Mouse (Mus musculus): ENCODE data around the gene Mcur1.

Gene Mcur1

DNA sequence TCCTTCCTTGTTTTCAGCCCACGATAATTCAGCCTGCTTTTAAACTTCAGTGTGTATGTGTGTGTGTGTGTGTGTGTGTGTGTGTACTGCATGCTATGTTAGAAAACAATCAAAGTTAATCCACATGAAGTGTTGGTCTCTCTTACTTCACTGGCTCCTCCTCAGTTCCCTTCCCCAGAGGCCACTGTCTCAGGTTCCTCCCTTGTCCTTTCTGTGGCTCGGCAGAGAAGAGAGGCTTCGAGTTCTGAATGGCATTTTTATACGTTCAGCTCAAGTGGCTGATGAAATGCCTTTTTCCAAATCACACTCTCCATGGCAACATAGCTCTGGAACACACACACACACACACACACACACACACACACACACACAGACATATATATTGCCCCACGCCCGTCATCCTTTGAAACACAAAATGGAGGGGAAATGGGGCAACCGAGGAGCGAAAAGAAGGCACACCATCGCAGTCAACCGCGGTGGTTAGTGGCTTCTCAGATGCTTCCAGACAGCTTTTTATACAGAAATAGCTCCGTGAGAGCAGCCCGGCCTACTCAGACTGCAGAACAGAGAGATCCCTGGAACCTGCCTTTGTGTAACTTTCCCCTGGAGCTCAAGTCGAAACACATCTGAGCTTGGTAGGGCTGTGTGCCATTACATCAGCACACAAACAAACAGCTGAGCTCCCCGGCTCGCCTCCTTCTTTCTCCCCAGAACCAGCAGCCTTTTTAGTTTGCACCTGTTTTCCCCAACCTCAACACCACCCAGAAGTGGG, 34.4 kb downstream of the Mcur1 start:
- no peak for DNase-seq (ENCODE audit: low read depth, low spot score)

DNA sequence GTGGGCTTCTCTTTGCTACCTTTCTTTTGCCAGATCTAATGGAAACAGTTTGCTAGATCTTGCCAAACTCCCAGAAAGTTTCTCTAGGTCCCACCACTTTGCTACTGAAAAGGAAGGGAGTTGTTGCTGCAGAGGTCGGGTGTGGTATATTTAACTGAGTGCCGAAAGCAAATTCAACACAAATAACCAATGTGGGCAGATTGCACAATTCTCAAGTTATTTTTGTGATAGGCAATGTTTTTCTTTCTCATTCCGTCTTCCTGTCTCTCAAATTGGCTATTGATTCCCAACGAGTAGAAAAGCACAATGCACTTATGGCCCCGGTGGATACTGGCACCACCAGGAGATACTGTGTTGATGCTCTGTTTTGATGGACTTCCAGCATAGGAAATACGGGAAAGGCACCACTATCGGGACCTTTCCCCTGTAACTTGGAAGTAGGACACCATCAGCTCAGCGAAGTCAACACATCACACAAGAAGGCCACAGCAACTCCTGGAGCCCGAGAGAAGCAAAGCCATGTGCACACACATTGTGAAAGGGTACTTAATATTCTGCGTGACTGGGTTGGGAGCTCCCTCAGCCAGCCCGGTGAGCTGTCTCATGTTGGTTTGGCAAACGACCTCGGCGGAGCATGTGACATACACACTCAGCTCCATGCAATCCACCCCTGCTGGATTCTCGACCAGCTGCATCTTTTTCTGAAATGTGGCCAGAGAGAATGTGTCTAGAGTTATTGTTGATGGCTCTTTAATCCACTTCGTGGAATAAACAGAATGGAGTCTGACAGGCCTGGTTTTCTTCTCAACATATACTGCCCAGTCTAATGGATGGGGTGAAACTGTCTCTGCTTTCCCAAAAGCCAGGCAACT, 35.3 kb downstream of the Mcur1 start:
- no peak for DNase-seq (ENCODE audit: low read depth, low spot score)

DNA sequence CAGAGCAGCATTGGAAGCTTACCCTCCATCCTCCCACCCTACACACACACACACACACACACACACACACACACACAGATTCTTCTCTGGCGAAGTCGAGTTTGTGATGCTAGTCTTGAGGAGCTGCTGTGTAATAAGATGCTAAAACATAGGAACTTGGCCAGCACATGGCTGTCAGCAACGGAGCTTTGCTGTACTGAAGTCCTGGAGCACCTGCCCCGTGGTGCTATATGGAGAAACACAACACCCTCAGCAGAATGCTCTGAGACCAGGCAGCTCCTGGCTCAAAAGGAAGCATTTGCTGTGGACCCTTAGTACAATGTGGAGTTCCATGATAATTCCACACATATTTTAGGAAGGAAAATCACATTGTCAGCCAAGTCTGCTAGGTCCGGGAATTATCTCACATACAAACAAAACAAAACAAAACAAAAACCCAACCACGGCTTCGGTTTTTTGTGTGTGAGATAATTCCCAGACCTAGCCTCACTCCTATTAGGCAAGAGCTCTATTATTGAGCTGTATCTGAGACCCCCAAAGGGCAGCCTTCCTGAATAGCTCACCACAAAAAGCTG, 36.0 kb downstream of the Mcur1 start:
- DNase-seq (ENCODE audit: low read depth, low spot score): no peak

DNA sequence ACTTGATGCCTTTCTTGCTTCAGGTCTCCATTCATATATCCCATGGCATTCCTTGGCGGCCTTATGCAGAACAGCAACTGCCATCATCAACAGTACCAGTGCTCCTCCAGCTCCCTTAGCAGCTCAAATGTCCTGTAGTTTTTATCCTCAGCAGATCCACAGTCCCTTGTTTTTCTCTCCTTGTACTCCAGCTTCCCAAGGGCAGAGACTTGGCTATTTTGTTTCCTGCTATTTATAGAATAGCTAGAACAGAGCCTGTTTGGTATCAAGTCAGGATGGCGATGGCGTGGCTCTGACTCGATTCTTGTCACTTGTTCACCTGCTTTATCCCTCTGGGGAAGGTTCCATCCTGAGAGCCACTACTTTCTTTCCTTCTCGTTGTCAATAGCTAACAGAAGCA, 38.1 kb downstream of the Mcur1 start:
- no peak for DNase-seq (ENCODE audit: low read depth, low spot score)

DNA sequence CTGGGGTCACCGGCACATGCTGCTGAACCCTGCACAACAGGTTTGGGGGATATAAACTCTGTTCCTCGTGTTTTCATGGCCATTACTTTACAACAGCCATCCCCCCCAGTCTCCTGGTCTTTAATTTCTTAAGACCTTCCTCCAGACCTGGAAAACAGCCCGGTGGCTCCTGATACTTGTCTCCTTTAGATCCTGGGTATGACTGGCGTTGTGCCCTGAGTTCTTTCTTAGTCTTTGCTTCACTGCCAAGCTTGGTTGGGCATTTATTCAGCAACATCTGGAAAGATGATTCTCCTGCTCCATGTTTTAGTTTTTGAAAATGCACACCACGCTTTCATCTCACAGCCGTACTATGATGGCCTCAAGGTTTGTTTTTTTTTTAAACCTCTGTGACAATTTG, 40.7 kb downstream of the Mcur1 start:
- no peak for DNase-seq (ENCODE audit: low read depth, low spot score)

DNA sequence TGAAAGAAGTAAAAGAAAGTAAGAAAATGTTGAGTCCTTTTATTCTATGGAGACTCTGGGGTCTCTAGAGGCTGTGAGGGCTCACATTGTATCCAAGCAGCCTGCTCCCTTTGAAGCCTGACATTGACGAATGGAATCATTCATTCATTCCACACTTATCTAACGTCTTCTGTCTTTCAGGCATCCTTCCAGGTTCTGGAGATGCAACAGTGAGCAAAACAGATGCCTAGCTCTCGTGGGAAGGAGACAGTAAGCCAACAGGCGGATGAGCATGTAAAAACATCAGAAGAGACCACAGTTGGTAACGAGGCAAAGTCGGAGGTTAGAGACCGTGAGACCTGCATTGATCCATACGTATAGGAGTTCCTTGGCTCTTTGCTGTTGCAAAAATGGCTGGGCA, 42.6 kb downstream of the Mcur1 start:
- no peak for DNase-seq (ENCODE audit: low read depth, low spot score)

DNA sequence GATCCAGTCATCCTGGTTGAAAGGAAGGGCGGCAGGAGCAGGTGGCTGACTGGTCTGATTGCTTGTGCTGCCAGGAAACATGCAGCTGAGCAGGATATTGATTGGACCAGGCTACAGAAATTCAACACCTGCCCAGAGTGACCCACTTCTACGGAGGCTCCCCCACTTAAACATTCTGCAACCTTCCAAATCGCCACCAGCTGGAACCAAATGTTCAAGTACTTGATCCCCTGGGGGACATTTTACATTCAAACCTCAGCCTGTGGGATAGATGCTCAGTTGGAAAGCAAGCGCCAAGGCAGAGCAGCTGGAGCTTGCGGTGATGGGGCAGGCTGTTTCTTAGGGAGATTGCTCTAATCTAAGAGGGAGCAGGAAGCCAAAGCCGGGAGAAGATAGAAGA, 43.1 kb downstream of the Mcur1 start:
- no peak for DNase-seq (ENCODE audit: low read depth, low spot score)

DNA sequence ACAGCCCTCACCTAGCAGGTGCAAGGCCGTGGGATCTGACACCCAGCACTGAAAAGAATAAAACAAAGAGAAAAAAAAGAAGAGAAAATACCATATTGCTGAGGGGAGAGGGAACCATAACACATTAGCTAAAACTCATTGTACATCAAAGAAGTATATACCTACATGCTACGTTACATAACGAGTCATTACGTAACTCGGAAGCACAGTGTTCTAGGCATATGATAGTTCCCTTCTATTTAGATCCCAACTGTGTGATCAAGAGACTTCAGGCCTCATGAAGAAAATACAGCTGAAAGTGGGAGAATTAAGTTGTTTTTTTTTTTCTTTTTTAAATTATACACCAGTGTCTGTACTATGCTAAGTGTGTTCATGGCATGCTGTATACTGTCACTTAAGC, 43.9 kb downstream of the Mcur1 start:
- no peak for DNase-seq (ENCODE audit: low read depth, low spot score)

DNA sequence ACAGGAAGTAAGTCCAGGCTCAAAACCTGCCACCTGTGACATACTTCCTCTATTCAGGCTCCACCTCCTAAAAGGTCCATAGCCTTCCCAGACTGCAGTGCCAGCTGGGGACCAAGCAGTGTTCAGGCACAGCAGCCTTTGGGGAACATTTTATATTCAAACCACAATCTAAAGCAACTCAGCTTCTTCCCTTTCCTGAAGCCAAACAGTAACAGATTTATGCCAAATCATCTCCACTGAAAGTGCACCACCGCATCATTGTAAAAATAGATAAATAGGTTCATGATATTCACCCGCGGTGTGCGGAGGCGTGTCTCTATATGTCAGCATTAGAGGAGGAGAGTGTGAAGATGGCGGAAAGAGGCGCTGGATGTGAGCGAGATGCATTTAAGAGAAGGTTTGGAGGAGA, 45.0 kb downstream of the Mcur1 start:
- no peak for DNase-seq (ENCODE audit: low read depth, low spot score)

DNA sequence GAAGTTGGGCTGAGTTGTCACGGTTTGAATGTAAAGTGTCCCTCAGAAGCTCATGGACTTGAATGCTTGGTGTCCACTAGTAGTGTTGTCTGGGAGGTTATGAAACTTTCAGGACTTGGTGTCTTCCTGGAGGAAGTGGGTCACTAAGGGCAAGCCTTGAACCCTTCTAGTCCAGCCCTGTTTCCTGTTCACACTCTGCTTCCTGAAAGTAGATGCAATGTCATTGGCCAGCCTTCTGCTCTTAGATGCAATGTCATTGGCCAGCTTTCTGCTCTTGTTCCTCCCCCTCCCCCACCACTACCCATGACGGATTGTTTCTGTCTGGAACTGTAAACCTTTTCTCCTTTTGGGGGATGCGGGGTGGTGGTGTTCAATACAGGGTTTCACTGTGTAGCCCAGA, 47.3 kb downstream of the Mcur1 start:
- DNase-seq (ENCODE audit: low read depth, low spot score): no peak

DNA sequence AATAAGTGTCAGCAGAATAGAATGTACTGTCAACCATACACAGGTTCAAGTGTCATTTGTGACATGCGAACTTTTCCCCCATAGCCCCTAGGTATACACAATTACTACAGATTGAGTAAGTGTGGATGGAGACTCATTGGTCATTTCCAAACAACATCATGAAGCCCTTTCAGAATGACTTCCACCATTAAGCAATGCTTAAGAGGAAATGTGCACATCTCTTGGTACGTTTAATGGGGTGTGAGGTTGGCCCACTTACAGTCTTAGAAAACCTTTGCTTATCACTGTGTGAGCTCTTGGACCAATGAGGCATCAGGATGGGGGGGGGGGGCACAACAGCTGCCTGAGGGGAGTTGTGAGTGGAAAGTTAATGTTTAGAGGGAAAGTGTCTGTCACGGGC, 54.2 kb downstream of the Mcur1 start:
- no peak for DNase-seq (ENCODE audit: low read depth, low spot score)

DNA sequence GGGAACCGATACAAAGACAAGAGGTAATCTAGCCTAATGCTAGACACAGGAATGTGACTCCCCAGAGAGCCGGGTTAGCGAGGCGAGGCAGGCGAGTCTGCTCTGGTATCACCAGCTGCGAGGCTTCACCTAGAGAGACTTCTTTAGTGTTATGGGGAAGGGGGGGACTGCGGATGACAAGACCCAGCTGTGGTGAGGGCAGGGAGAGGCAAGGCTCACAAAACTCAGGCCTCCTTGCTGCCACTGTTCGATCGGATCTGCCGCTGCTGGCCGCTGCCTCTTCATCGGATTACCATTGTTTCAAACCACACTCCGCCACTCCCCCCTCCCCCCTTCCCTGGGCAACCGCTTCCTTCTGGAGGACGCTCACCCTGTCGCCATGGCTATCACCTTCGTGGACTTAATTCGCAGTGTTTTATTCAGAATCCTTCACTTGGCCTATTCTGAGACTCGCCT, 56.6 kb downstream of the Mcur1 start:
- no peak for DNase-seq (ENCODE audit: low read depth, low spot score)

DNA sequence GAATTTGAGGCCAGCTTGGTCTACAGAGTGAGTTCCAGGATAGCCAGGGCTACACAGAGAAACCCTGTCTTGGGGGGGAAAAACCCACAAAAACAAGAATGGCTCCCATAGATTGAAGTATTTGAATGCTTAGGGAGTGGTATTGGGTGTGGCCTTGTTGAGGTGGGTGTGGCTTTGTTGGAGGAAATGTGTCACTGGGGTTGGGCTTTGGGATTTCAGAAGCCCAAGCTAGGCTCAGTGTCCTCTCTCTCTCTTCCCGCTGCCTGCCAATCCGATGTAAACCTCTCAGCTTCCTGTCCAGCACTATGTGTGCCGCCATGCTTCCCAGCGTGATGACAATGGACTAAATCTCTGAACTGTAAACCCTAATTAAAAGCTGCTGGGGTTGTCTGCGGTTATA, 58.4 kb downstream of the Mcur1 start:
- DNase-seq (ENCODE audit: low read depth, low spot score): no peak

DNA sequence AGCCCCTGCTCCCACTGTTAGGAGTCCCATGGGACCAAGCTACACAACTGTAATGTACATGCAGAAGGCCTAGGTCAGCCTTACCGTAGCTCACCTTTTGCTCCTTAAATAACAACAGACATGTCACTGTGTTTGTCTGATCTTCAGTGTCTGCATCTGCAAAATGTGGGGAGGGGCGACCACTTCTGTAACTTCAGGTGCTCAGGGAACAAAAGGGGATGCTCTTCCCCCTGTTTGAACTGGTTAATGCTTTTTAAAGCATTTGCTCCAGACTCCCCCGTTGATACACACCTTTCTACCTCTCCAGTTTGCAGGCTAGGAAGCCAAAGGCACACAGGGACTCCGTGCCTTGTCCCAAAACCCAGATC, 59.5 kb downstream of the Mcur1 start:
- DNase-seq (ENCODE audit: low read depth, low spot score): no peak

DNA sequence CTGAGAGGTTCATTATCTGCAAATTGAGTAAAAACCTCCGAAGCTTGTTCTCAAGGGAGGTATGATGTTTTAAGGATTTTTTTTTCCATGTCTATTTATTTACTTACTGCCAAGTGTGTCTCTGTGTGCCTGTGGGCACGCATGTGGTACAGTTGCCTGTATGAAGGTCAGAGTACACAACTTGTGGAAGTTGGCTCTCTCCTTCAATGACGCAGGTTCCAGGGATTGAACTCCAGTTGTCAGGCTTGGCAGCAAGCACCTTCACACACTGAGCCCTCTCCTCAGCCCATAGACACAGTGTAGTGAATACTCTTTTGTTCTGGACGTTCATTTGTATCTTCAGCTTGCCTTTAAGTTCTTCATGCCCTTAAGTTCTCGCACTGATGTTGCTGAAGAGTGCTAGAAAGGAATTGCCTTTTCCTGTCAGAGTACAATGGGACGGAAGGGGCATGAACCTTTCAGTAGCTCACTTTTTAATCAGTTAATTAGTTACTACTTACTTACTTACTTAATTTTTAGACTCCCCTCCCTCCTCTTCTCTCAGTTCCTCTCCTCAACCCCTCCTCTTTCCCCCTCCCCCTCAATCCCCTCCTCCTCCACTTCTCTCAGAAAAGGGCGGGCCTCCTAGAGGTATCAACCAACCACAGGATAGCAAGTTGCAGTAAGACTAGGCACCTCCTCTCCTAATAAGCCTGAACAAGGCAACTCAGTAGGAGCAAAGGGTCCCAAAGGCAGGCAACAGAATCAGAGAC, 60.1 kb downstream of the Mcur1 start:
- DNase-seq (ENCODE audit: low read depth, low spot score): no peak

DNA sequence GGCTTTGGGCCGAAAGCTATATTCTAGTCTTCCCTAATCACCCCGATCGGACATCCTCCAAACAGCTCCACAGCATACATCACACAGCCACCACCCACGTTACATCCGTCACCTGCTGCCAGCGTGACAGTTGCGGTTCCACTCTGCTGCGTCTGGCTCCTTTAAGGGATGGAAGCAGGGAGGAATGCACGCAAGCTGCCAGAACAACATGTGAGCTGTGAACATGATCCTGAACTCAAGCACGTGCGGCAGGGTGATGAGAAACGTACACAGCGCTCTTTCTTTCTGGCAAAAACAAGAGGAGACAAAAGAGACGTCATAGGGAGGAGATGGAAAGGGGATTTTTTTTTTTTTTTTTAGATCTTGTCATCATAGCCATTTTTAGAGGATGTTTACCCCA, 61.1 kb downstream of the Mcur1 start:
- no peak for DNase-seq (ENCODE audit: low read depth, low spot score)

DNA sequence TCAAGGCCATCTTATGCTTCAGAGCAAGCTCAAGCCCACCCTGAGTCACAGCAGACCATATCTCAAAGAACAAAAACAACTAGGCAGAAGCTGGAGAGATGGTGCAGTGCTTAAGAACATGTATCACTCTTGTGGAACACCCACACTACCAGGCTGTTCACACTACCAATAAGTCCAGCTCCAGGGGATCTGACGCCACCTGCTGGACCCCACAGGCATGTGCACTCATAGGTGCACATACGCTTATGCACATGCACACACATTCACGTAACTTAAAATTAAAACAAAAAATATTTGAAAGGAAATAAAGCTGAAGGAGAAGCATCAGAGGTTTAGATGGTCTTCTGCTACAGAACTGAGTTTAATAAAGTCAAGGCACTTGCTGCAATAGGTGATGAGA, 62.2 kb downstream of the Mcur1 start:
- no peak for DNase-seq (ENCODE audit: low read depth, low spot score)

DNA sequence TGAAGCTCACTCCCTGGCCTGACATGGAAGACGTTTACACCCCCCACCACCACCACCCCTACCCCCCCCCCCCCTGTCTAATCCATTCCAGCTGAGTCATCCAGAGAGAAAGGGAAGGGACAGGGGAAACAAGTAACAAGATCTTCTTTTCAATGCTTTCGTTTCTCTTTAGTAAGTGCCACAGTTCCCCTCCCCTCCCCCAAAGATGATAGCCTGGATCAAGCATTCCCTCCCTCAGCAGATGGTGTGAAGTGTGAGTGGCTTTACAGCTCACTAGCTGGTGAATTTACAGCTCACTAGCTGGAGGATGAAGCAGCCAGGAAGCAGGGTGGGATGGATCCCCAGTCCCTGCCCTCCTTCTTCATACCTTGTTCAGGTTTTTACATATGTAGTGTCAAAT, 63.3 kb downstream of the Mcur1 start:
- DNase-seq (ENCODE audit: low read depth, low spot score): no peak

DNA sequence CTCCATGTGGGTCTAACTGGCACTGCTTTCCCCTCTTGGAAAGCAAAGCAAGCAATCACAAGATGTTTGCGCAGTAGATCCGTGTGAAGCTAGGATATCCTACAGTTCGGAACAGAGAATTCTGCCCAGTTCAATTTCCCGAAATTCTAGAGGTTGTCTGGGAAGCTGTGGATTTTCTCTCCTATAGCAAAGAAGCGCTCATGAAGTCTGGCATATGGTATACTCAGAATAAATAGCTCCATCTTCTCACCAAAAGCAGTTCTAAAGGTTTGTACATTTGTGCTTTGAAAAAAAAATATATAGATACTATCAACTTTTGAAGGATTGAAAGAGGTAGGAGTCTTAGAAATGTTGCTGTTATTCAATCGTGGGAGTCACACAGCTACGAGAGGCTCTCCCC, 64.3 kb downstream of the Mcur1 start:
- DNase-seq (ENCODE audit: low read depth, low spot score): no peak

DNA sequence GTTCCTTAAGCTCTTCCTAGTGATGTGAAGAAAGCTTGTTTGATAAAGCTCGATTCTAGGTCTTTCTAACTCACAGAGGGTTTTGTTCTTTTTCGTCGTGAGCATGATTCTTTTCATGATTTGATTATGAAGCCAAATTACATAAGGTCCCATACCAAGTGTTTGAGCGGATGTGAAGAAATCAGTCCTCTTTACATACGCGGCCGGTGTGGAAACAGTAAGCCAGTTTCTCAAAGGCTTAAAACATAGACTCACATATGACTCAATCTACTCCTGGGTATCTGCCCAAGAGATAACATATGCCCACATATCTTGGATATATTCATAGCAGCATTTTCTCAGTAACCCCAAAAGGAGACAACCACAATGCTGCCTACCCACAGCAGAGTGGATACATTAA, 66.3 kb downstream of the Mcur1 start:
- no peak for DNase-seq (ENCODE audit: low read depth, low spot score)

DNA sequence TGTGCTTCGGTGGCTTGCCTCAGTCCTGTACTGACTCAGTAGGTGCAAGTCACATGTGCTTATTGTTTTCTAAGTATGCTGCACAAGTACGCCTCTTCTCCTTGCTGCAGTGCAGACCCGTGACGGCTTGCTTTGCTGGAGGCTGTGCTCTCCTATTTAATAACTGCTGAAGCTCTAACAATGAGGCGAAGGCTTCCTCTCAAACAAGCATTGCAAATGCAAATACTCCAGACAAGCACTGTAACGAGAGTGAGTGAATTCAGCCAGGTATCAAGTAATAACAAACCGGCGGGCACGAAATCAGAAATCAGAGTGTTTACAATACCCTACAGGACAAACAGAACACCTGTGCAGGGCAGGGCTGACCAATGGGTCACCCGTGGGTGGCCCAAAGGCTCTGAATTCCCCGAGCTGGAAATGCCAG, 66.9 kb downstream of the Mcur1 start:
- no peak for DNase-seq (ENCODE audit: low read depth, low spot score)

Measured in WW6 (cell line).